Mouse (Mus musculus): ENCODE measurements around the gene Atp8b3. TPM values are rescaled to one million over a fixed set of nuclear protein-coding genes. Genes with fewer than 3 reads are reported as not detected.

Atp8b3 gene
- polyA plus RNA-seq, 2 experiments, result 0.02 TPM; not detected in 1

- H3K27ac ChIP-seq, result peak overlapping the region; percentile 67
Observed at GRCm38 (mm10) chr10:80568876-80569275, 30.0 kb upstream of the Atp8b3 start.

GRCm38 (mm10) chr10:80566375-80567092, 27.6 kb upstream of the Atp8b3 start:
- 36% methylated on average over 17 of the region's 17 CpGs for WGBS (ENCODE audit: insufficient replicate concordance)
- Histone ChIP-seq H3K4me2 (ENCODE audit: low read depth) (no peak overlapping the region), H3K9me3 (ENCODE audit: control insufficient read depth, low read length) (no peaks in the 10 kb centered on the region), H3K9ac (replicated peaks) (no peak overlapping the region), H3K4me1 (replicated peaks; ENCODE audit: control insufficient read depth in 2 of 2, insufficient read depth in 2 of 2, low read length in 1 of 2) (peaks cover 21 to 22% of the 10 kb centered on the region in 2 experiments), H3K4me3 (ENCODE audit: insufficient read depth in 1 of 2, low read depth in 2 of 2, low read length in 2 of 2) (no peak overlapping the region), H3K27ac (no peak overlapping the region), H3K36me3 (replicated peaks; ENCODE audit: control insufficient read depth, insufficient read depth, low read depth) (peaks cover 19% of the 10 kb centered on the region), H3K27me3 (ENCODE audit: control insufficient read depth, insufficient read depth, low read length) (no peaks in the 10 kb centered on the region)
- ATAC-seq (ENCODE audit: insufficient read depth), result peak; percentile 13
- TF ChIP-seq EP300 (IDR thresholded peaks at IDR 0.05; ENCODE audit: low read depth) (no peak), CTCF (IDR thresholded peaks at IDR 0.05; ENCODE audit: low read depth) (peak; percentile 99)
- DNase-seq (ENCODE audit: low read depth in 3 of 3, low spot score in 3 of 3), result peak in 1 of 3 experiments; percentile 68

More at GRCm38 (mm10) chr10:80568876-80569275, 30.0 kb upstream of the Atp8b3 start:
- Histone ChIP-seq H3K9ac (replicated peaks) (peak overlapping the region; percentile 59; the same call in 1 of the 2 replicates), H3K36me3 (replicated peaks; ENCODE audit: control insufficient read depth, insufficient read depth, low read depth) (peaks cover 19% of the 10 kb centered on the region), H3K4me1 (replicated peaks; ENCODE audit: control insufficient read depth in 2 of 2, insufficient read depth in 2 of 2, low read length in 1 of 2) (peaks cover 38 to 43% of the 10 kb centered on the region in 2 experiments), H3K4me2 (ENCODE audit: low read depth) (peak overlapping the region; percentile 77), H3K27me3 (ENCODE audit: control insufficient read depth, insufficient read depth, low read length) (no peaks in the 10 kb centered on the region), H3K9me3 (ENCODE audit: control insufficient read depth, low read length) (no peaks in the 10 kb centered on the region), H3K4me3 (ENCODE audit: insufficient read depth in 1 of 2, low read depth in 2 of 2, low read length in 2 of 2) (peak overlapping the region in 1 of 2 experiments; percentile 69; a peak in 1 of 4 replicates)
- 93% methylated on average over 29 of the region's 29 CpGs for WGBS (ENCODE audit: insufficient replicate concordance)
- ATAC-seq (ENCODE audit: insufficient read depth), result no peak
- no peak for DNase-seq (ENCODE audit: low read depth in 3 of 3, low spot score in 3 of 3)
- TF ChIP-seq CTCF (IDR thresholded peaks at IDR 0.05; ENCODE audit: low read depth) (no peak), EP300 (IDR thresholded peaks at IDR 0.05; ENCODE audit: low read depth) (no peak)

- Histone ChIP-seq H3K27ac (peak within 1 kb of the TSS; percentile 78), H3K4me3 (ENCODE audit: insufficient read depth in 1 of 2, low read depth in 2 of 2, low read length in 2 of 2) (peak within 1 kb of the TSS; percentile 81 to 100), H3K4me2 (ENCODE audit: low read depth) (peak within 1 kb of the TSS; percentile 85), H3K9ac (replicated peaks) (peak within 1 kb of the TSS; percentile 92), H3K9me3 (ENCODE audit: control insufficient read depth, low read length) (no peaks in the 10 kb centered on the region), H3K27me3 (ENCODE audit: control insufficient read depth, insufficient read depth, low read length) (no peaks in the 10 kb centered on the region), H3K4me1 (replicated peaks; ENCODE audit: control insufficient read depth in 2 of 2, insufficient read depth in 2 of 2, low read length in 1 of 2) (peaks cover 5 to 26% of the 10 kb centered on the region in 2 experiments), H3K36me3 (replicated peaks; ENCODE audit: control insufficient read depth, insufficient read depth, low read depth) (peaks cover 5% of the 10 kb centered on the region)
- DNase-seq (ENCODE audit: low read depth in 3 of 3, low spot score in 3 of 3) (peak; percentile 89 to 92 (median 90)), ATAC-seq (ENCODE audit: insufficient read depth) (peak; percentile 84)
- TF ChIP-seq EP300 (IDR thresholded peaks at IDR 0.05; ENCODE audit: low read depth), result peak; percentile 59
- TF ChIP-seq CTCF (IDR thresholded peaks at IDR 0.05; ENCODE audit: low read depth), result peak; percentile 94
- WGBS (ENCODE audit: insufficient replicate concordance), result under 1% methylated on average over 72 of the region's 72 CpGs
Observed at GRCm38 (mm10) chr10:80561116-80561944, 22.4 kb upstream of the Atp8b3 start, which contains the start of gene Rexo1. Rexo1 (minus strand) TSS chr10:80561560.

- H3K4me1 ChIP-seq (replicated peaks; ENCODE audit: control insufficient read depth in 2 of 2, insufficient read depth in 2 of 2, low read length in 1 of 2), result peaks cover 5 to 26% of the 10 kb centered on the region in 2 experiments
- peak overlapping the region; percentile 78 for H3K27ac ChIP-seq
- peaks cover 3% of the 10 kb centered on the region for H3K36me3 ChIP-seq (replicated peaks; ENCODE audit: control insufficient read depth, insufficient read depth, low read depth)
- H3K4me2 ChIP-seq (ENCODE audit: low read depth), result peak overlapping the region; percentile 85
- DNase-seq (ENCODE audit: low read depth in 3 of 3, low spot score in 3 of 3) (no peak), ATAC-seq (ENCODE audit: insufficient read depth) (no peak)
- H3K9me3 ChIP-seq (ENCODE audit: control insufficient read depth, low read length), result no peaks in the 10 kb centered on the region
- under 1% methylated on average over 13 of the region's 13 CpGs for WGBS (ENCODE audit: insufficient replicate concordance)
- no peak for TF ChIP-seq EP300 (IDR thresholded peaks at IDR 0.05; ENCODE audit: low read depth)
- no peak for TF ChIP-seq CTCF (IDR thresholded peaks at IDR 0.05; ENCODE audit: low read depth)
- peak overlapping the region; percentile 81 to 100 for H3K4me3 ChIP-seq (ENCODE audit: insufficient read depth in 1 of 2, low read depth in 2 of 2, low read length in 2 of 2)
- no peaks in the 10 kb centered on the region for H3K27me3 ChIP-seq (ENCODE audit: control insufficient read depth, insufficient read depth, low read length)
- peak overlapping the region; percentile 92 for H3K9ac ChIP-seq (replicated peaks)
Observed at GRCm38 (mm10) chr10:80560621-80561020, 21.7 kb upstream of the Atp8b3 start.

Measured in liver, embryonic 14.5 days (tissue).